Mouse (Mus musculus) MEL (cell line): ENCODE measurements around the gene Snx3. TPM values are rescaled to one million over a fixed set of nuclear protein-coding genes. Genes with fewer than 3 reads are reported as not detected.

Source experiments
- DNase-seq: peaks from one replicate; pipeline ENCODE4 v3.0.0; 2011; ENCODE audit warnings: low read depth, low spot score
- H3K27ac ChIP-seq: 2 replicates; pipeline ENCODE4 v1.5.1; 2012; ENCODE audit warnings: low read depth, mild to moderate bottlenecking, control low read depth, low read length, moderate library complexity; ENCODE audit not compliant: control insufficient read depth
- H3K27me3 ChIP-seq, 2 experiments: fragments of 150-350 bp in 1 of 2; sonication (generic) in 1 of 2; 2 replicates each; pipeline ENCODE4 v1.6.1; 2012; ENCODE audit warnings: low read length in 2 of 2, mild to moderate bottlenecking in 2 of 2, improper control_type of control experiment in 1 of 2, moderate library complexity in 1 of 2; ENCODE audit not compliant: insufficient read depth in 2 of 2, control insufficient read depth in 1 of 2
- H3K36me3 ChIP-seq, 2 experiments: 2 replicates each; pipeline ENCODE4 v1.6.1; 2012 to 2014; ENCODE audit warnings: low read length in 2 of 2, improper control_type of control experiment in 1 of 2, inconsistent platforms in 1 of 2, mild to moderate bottlenecking in 1 of 2; ENCODE audit not compliant: insufficient read depth in 2 of 2, control insufficient read depth in 1 of 2
- H3K4me1 ChIP-seq, 2 experiments: fragments of 150-350 bp in 1 of 2; sonication (generic) in 1 of 2; 2 replicates each; pipeline ENCODE4 v1.6.1; 2012; ENCODE audit warnings: low read length in 2 of 2, improper control_type of control experiment in 1 of 2, mild to moderate bottlenecking in 1 of 2; ENCODE audit not compliant: insufficient read depth in 2 of 2, control insufficient read depth in 1 of 2
- H3K4me3 ChIP-seq, 2 experiments: fragments of 150-350 bp in 1 of 2; sonication (generic) in 1 of 2; 2 replicates each; pipeline ENCODE4 v1.5.1; 2012; ENCODE audit warnings: low read depth in 2 of 2, low read length in 2 of 2, mild to moderate bottlenecking in 2 of 2, moderate library complexity in 2 of 2, control low read depth in 1 of 2, improper control_type of control experiment in 1 of 2; ENCODE audit not compliant: control insufficient read depth in 1 of 2, insufficient read depth in 1 of 2
- H3K79me2 ChIP-seq: 2 replicates; pipeline ENCODE4 v1.6.1; 2012; ENCODE audit warnings: mild to moderate bottlenecking, low read length, moderate library complexity; ENCODE audit not compliant: control insufficient read depth, poor library complexity, insufficient read depth
- H3K9ac ChIP-seq: 2 replicates; pipeline ENCODE4 v1.6.1; 2012; ENCODE audit warnings: low read depth, mild to moderate bottlenecking, control low read depth, low read length, moderate library complexity; ENCODE audit not compliant: control insufficient read depth, poor library complexity, severe bottlenecking
- H3K9me3 ChIP-seq: fragments of 150-350 bp; sonication (generic); replicated peaks from 2 replicates; pipeline ENCODE4 v1.6.1; 2012; ENCODE audit warnings: mild to moderate bottlenecking, low read length, improper control_type of control experiment, moderate library complexity; ENCODE audit not compliant: insufficient read depth
- BHLHE40 ChIP-seq: IDR thresholded peaks from 2 replicates; pipeline ENCODE4 v1.6.1; 2012; ENCODE audit warnings: low read depth, mild to moderate bottlenecking, inconsistent platforms, low read length, improper control_type of control experiment, borderline replicate concordance
- CHD2 ChIP-seq: IDR thresholded peaks from 2 replicates; pipeline ENCODE4 v1.6.1; 2011; ENCODE audit warnings: low read length, improper control_type of control experiment
- E2F4 ChIP-seq: IDR thresholded peaks from 2 replicates; pipeline ENCODE4 v1.6.1; 2011; ENCODE audit warnings: low read depth, low read length, improper control_type of control experiment, borderline replicate concordance
- ELF1 ChIP-seq: IDR thresholded peaks from 2 replicates; pipeline ENCODE4 v1.6.1; 2014; ENCODE audit warnings: low read depth, mild to moderate bottlenecking, inconsistent platforms, low read length, improper control_type of control experiment, moderate library complexity
- GABPA ChIP-seq: IDR thresholded peaks from 2 replicates; pipeline ENCODE4 v1.6.1; 2012; ENCODE audit warnings: low read depth, mild to moderate bottlenecking, inconsistent platforms, low read length, improper control_type of control experiment, moderate library complexity
- HCFC1 ChIP-seq: IDR thresholded peaks from 2 replicates; pipeline ENCODE4 v1.6.1; 2012; ENCODE audit warnings: low read depth, mild to moderate bottlenecking, inconsistent platforms, low read length, improper control_type of control experiment, moderate library complexity
- JUND ChIP-seq: IDR thresholded peaks from 2 replicates; pipeline ENCODE4 v1.6.1; 2011; ENCODE audit warnings: low read depth, mild to moderate bottlenecking, improper control_type of control experiment, low read length
- MAZ ChIP-seq: IDR thresholded peaks from 2 replicates; pipeline ENCODE4 v1.6.1; 2012; ENCODE audit warnings: low read depth, mild to moderate bottlenecking, inconsistent platforms, low read length, improper control_type of control experiment
- MYB ChIP-seq: IDR thresholded peaks from 2 replicates; pipeline ENCODE4 v1.6.1; 2011; ENCODE audit warnings: mild to moderate bottlenecking, low read depth, low read length, improper control_type of control experiment
- MYC ChIP-seq: IDR thresholded peaks from 2 replicates; pipeline ENCODE4 v1.6.1; 2011; ENCODE audit warnings: low read depth, mild to moderate bottlenecking, low read length, improper control_type of control experiment, moderate library complexity
- NELFE ChIP-seq: IDR thresholded peaks from 2 replicates; pipeline ENCODE4 v1.6.1; 2011; ENCODE audit warnings: low read depth, low read length, improper control_type of control experiment
- RAD21 ChIP-seq: IDR thresholded peaks from 2 replicates; pipeline ENCODE4 v1.6.1; 2011; ENCODE audit warnings: mild to moderate bottlenecking, low read depth, low read length, improper control_type of control experiment
- RCOR1 ChIP-seq: IDR thresholded peaks from 2 replicates; pipeline ENCODE4 v1.6.1; 2012; ENCODE audit warnings: low read depth, mild to moderate bottlenecking, inconsistent platforms, low read length, improper control_type of control experiment
- SIN3A ChIP-seq: IDR thresholded peaks from 2 replicates; pipeline ENCODE4 v1.6.1; 2012; ENCODE audit warnings: low read length, improper control_type of control experiment, inconsistent platforms
- TBP ChIP-seq: IDR thresholded peaks from 2 replicates; pipeline ENCODE4 v1.8.0; 2011; ENCODE audit warnings: low read depth, low read length, improper control_type of control experiment
- UBTF ChIP-seq: IDR thresholded peaks from 2 replicates; pipeline ENCODE4 v1.6.1; 2012; ENCODE audit warnings: low read depth, mild to moderate bottlenecking, inconsistent platforms, low read length, improper control_type of control experiment, moderate library complexity, borderline replicate concordance; ENCODE audit not compliant: insufficient read depth
- USF1 ChIP-seq: IDR thresholded peaks from 2 replicates; pipeline ENCODE4 v1.6.1; 2014; ENCODE audit warnings: low read depth, mild to moderate bottlenecking, inconsistent platforms, low read length, improper control_type of control experiment, moderate library complexity
- USF2 ChIP-seq, 2 experiments: IDR thresholded peaks; 2 replicates each; pipeline ENCODE4 v1.6.1; 2011 to 2012; ENCODE audit warnings: improper control_type of control experiment in 2 of 2, low read length in 2 of 2, borderline replicate concordance in 1 of 2, inconsistent platforms in 1 of 2, low read depth in 1 of 2, mild to moderate bottlenecking in 1 of 2; ENCODE audit not compliant: insufficient read depth in 1 of 2
- ZC3H11A ChIP-seq: IDR thresholded peaks from 2 replicates; pipeline ENCODE4 v1.6.1; 2012; ENCODE audit warnings: low read depth, mild to moderate bottlenecking, inconsistent platforms, low read length, improper control_type of control experiment
- ZNF384 ChIP-seq: IDR thresholded peaks from 2 replicates; pipeline ENCODE4 v1.6.1; 2012; ENCODE audit warnings: low read depth, mild to moderate bottlenecking, inconsistent platforms, low read length, improper control_type of control experiment
- polyA plus RNA-seq, 2 experiments: library from polyadenylated mRNA; stranded (reverse) in 1 of 2; unstranded in 1 of 2; fragments of >175 nt in 1 of 2; fragments of >200 nt in 1 of 2; gene quantifications; 2 replicates each; pipeline versions ENCODE4 v1.2.1 to v1.2.4; 2012; ENCODE audit warnings: low replicate concordance in 2 of 2, low read depth in 1 of 2; ENCODE audit not compliant: insufficient read length in 2 of 2, insufficient read depth in 1 of 2, missing spikeins in 1 of 2
- total RNA-seq: library from RNA; depleted of rRNA; stranded (reverse); fragments of 300-350 nt; gene quantifications from 2 replicates; pipeline ENCODE4 v1.2.3, GENCODE M21; 2012

Gene Snx3
- total and polyA plus RNA-seq, 3 experiments = 107 to 320 TPM; not detected in 1

DNA sequence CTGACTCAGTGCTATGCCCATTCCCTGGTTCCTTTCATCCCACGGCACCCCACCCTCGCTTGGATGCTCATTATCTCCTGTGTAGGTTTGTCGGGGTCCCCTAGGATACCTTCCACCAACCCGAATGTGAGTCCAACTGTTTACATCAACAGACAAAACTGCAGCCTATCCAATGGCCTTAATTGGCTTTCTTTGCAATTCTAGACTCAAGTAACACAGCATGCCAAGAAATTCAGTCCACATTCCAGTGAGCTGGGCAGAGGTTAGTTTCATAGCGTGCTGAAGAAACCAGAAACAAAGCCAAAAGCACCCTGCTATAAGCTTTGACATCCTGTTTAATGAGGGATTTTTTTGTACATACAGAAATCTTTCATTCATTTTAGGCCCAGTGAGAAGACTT is 45.8 kb upstream of the Snx3 start:
- TF ChIP-seq TBP (no peak), ELF1 (no peak), RAD21 (no peak), SIN3A (no peak)
- DNase-seq = no peak
- H3K4me3 ChIP-seq = no peak overlapping the region
- H3K9ac ChIP-seq = no peak overlapping the region
- no peaks in the 10 kb centered on the region for H3K79me2 ChIP-seq
- H3K27me3 ChIP-seq = no peaks in the 10 kb centered on the region
- H3K4me1 ChIP-seq = no peaks in the 10 kb centered on the region
- no peaks in the 10 kb centered on the region for H3K9me3 ChIP-seq
- no peaks in the 10 kb centered on the region for H3K36me3 ChIP-seq
- no peak overlapping the region for H3K27ac ChIP-seq

GRCm38 (mm10) chr10:42457557-42458191 is 44.2 kb upstream of the Snx3 start:
- Histone ChIP-seq H3K79me2 (no peaks in the 10 kb centered on the region), H3K9ac (no peak overlapping the region), H3K36me3 (no peaks in the 10 kb centered on the region), H3K27ac (no peak overlapping the region), H3K4me3 (no peak overlapping the region), H3K27me3 (no peaks in the 10 kb centered on the region), H3K9me3 (no peaks in the 10 kb centered on the region), H3K4me1 (no peaks in the 10 kb centered on the region)
- DNase-seq = no peak
- TF ChIP-seq JUND (no peak), CHD2 (no peak), MAZ (no peak), E2F4 (no peak), GABPA (no peak), USF1 (no peak), HCFC1 (no peak), RCOR1 (no peak), RAD21 (no peak), NELFE (no peak), ZNF384 (no peak), SIN3A (no peak), MYC (no peak), BHLHE40 (no peak), UBTF (no peak), MYB (no peak), USF2 (IDR thresholded peaks at IDR 0.05; ENCODE audit: borderline replicate concordance in 1 of 2, insufficient read depth in 1 of 2, low read depth in 1 of 2, low read length in 2 of 2) (no peak), ZC3H11A (no peak), TBP (no peak)
